Comparison of ENCODE assay signal across 8 mouse cellular contexts in the genomic region with DNA sequence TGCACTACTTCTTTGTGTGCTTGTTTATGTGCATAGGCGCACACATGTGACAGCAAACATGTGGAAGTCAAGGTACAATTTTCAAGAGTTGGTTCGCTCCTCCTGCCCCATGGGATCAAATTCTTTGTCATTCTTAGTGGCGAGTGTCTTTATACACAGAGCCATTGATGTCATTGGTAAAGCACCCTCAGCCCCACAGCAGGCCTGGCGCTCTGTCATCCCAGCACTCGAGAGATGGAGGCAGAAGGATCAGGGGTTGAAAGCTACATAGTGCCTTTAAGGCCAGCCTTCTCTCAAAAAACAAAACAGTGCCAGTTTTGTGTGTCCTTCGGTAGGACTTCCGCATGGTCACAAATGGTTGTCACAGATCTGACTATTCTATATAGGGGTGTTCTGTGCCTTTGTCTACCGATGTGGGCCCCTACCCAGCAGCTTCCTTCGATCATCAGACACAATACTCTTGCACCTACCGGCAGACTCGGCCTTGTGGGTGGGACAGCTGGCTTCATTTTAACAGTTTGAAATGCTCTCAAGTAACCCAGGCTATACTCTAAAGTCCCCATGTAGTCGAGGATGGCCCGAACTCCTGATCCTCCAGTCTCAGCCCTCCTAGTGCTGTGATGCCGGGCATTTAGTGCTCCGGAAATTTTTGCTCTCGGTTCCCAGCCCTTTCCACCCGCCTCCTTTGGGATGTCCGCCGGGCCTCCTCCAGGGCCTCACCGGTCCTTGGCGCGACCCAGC. TPM values are rescaled to one million over a fixed set of nuclear protein-coding genes. Genes with fewer than 3 reads are reported as not detected.
DNase-seq lines count a peak whose midpoint lies in the region; ATAC-seq and TF ChIP-seq lines count a peak whose summit lies in the region.

No protein-coding gene starts in this region.

- no peak for ATAC-seq in heart, embryonic 13.5 days (ENCODE audit: extremely low read depth, insufficient number of reproducible peaks, low FRiP score, low TSS enrichment)
- ATAC-seq in heart, embryonic 15.5 days (replicated peaks; ENCODE audit: insufficient number of reproducible peaks, insufficient read depth, low FRiP score, low read depth) = no peak

- in situ Hi-C loops in ES-E14 (cut with MboI; ENCODE audit: low sequenced_read_pairs in 2 of 2, unreplicated experiment in 2 of 2) = no loop called here

- peak overlapping the region; percentile 89 for H3K9ac ChIP-seq in heart, embryonic 13.5 days
- H3K9ac ChIP-seq in ES-E14 (ENCODE audit: insufficient read depth, low read depth, low read length, poor library complexity, severe bottlenecking) = peak overlapping the region; percentile 89
- peak overlapping the region; percentile 84 for H3K9ac ChIP-seq in heart, embryonic 15.5 days

- peak overlapping the region; percentile 71 for H3K4me3 ChIP-seq in heart, embryonic 13.5 days
- peak overlapping the region; percentile 94 to 96 for H3K4me3 ChIP-seq in ES-E14 (ENCODE audit: insufficient read depth in 1 of 2, low read depth in 1 of 2, low read length in 2 of 2, poor library complexity in 1 of 2, severe bottlenecking in 1 of 2)
- H3K4me3 ChIP-seq in heart, embryonic 15.5 days = peak overlapping the region; percentile 89

- 27% methylated on average over 22 of the region's 22 CpGs for WGBS in heart, embryonic 13.5 days
- WGBS in heart, embryonic 15.5 days = 25% methylated on average over 22 of the region's 22 CpGs

- no peak for DNase-seq in heart, adult 18-20 months
- DNase-seq in ES-E14 (ENCODE audit: low read depth, low spot score) = no peak
- DNase-seq in lung, postnatal 36 days = peak; percentile 5
- DNase-seq in gastrocnemius, postnatal 4 days (ENCODE audit: low spot score in 2 of 2) = no peak
- no peak for DNase-seq in adrenal gland, postnatal 14 days
- DNase-seq in thymus, postnatal 36 days = no peak

- H3K27ac ChIP-seq in heart, embryonic 13.5 days (replicated peaks) = peak overlapping the region; percentile 77
- peak overlapping the region; percentile 26 for H3K27ac ChIP-seq in ES-E14 (ENCODE audit: insufficient read depth, low read depth, low read length, poor library complexity, severe bottlenecking)
- H3K27ac ChIP-seq in heart, embryonic 15.5 days = peak overlapping the region; percentile 85

- H3K4me1 ChIP-seq in heart, embryonic 13.5 days = peaks cover 42% of the 10 kb centered on the region
- peaks cover 0 to 9% of the 10 kb centered on the region in 2 experiments; a peak in 2 of 4 replicates for H3K4me1 ChIP-seq in ES-E14 (ENCODE audit: control insufficient read depth in 2 of 2, insufficient read depth in 2 of 2, low read length in 2 of 2, poor library complexity in 1 of 2)
- peaks cover 38% of the 10 kb centered on the region for H3K4me1 ChIP-seq in heart, embryonic 15.5 days (replicated peaks)

- H3K9me3 ChIP-seq in heart, embryonic 13.5 days = no peaks in the 10 kb centered on the region
- H3K9me3 ChIP-seq in ES-E14 (ENCODE audit: control insufficient read depth, insufficient read depth, low read depth, low read length) = no peaks in the 10 kb centered on the region
- H3K9me3 ChIP-seq in heart, embryonic 15.5 days (replicated peaks) = no peaks in the 10 kb centered on the region

- no peaks in the 10 kb centered on the region for H3K27me3 ChIP-seq in heart, embryonic 13.5 days (replicated peaks)
- H3K27me3 ChIP-seq in heart, embryonic 15.5 days = no peaks in the 10 kb centered on the region

- H3K36me3 ChIP-seq in heart, embryonic 13.5 days = peaks cover 30% of the 10 kb centered on the region
- peaks cover 19% of the 10 kb centered on the region for H3K36me3 ChIP-seq in ES-E14 (ENCODE audit: control insufficient read depth, insufficient read depth, low read length, poor library complexity, severe bottlenecking)
- H3K36me3 ChIP-seq in heart, embryonic 15.5 days = peaks cover 14% of the 10 kb centered on the region

- H3K4me2 ChIP-seq in heart, embryonic 13.5 days = peak overlapping the region; percentile 87
- H3K4me2 ChIP-seq in heart, embryonic 15.5 days = peak overlapping the region; percentile 88

TF ChIP-seq in ES-E14, 5 proteins besides CTCF, POLR2A, EP300 and RAD21:
- TF ChIP-seq ZNF384 (IDR thresholded peaks at IDR 0.05; ENCODE audit: low read depth, low read length) (no peak), ZC3H11A (IDR thresholded peaks at IDR 0.05; ENCODE audit: borderline replicate concordance, low read depth, low read length) (no peak), CHD2 (IDR thresholded peaks at IDR 0.05; ENCODE audit: low read depth, low read length) (no peak), HCFC1 (IDR thresholded peaks at IDR 0.05; ENCODE audit: borderline replicate concordance, insufficient read depth, low read length) (no peak), MAFK (IDR thresholded peaks at IDR 0.05; ENCODE audit: insufficient read depth, low read depth, low read length) (no peak)

RNA-seq across cellular contexts. Expression of a gene that starts 1.5 kb away (rescaled TPM):
- 783 and 886 TPM in 2 replicates for polyA plus RNA-seq in heart, embryonic 13.5 days (2015; fragmentation: Nextera tagmentation; extraction: Ambion mirVana)
- total RNA-seq in heart, adult 18-20 months (2021) = 100 to 1,000 TPM; 844 to 954 TPM
- 484 and 561 TPM in 2 replicates for total RNA-seq in ES-E14 (2012; rRNA removed)
- 912 and 1,025 TPM in 2 replicates for polyA plus RNA-seq in heart, embryonic 15.5 days (2015; fragmentation: Nextera tagmentation; extraction: Ambion mirVana)
- 100 to 1,000 TPM; 358 to 365 TPM for total RNA-seq in gastrocnemius, postnatal 4 days (2021)
- 382 and 386 TPM in 2 replicates for total RNA-seq in adrenal gland, postnatal 14 days (2021)

RNA-seq across cellular contexts. Expression of a gene that starts 1.7 kb away (rescaled TPM):
- 12.7 and 13.3 TPM in 2 replicates for polyA plus RNA-seq in heart, embryonic 13.5 days (2015; fragmentation: Nextera tagmentation; extraction: Ambion mirVana)
- total RNA-seq in heart, adult 18-20 months (2021) = 1 to 10 TPM; 3.3 to 4.5 TPM
- 7.7 and 8.4 TPM in 2 replicates for total RNA-seq in ES-E14 (2012; rRNA removed)
- polyA plus RNA-seq in heart, embryonic 15.5 days (2015; fragmentation: Nextera tagmentation; extraction: Ambion mirVana) = 11.6 and 16.5 TPM in 2 replicates
- total RNA-seq in gastrocnemius, postnatal 4 days (2021) = 1 to 10 TPM; 7.5 to 8.0 TPM
- 22.3 and 23.9 TPM in 2 replicates for total RNA-seq in adrenal gland, postnatal 14 days (2021)

RNA-seq across cellular contexts. Expression of a gene that starts 41.2 kb away (rescaled TPM):
- polyA plus RNA-seq in heart, embryonic 13.5 days (2015; fragmentation: Nextera tagmentation; extraction: Ambion mirVana) = 7.9 and 8.6 TPM in 2 replicates
- 10 to 100 TPM; 25.1 to 32.1 TPM for total RNA-seq in heart, adult 18-20 months (2021)
- total RNA-seq in ES-E14 (2012; rRNA removed) = 8.4 and 17.7 TPM in 2 replicates
- polyA plus RNA-seq in heart, embryonic 15.5 days (2015; fragmentation: Nextera tagmentation; extraction: Ambion mirVana) = 19.8 and 25.7 TPM in 2 replicates
- 1 to 10 TPM; 1.0 to 1.9 TPM for total RNA-seq in gastrocnemius, postnatal 4 days (2021)
- 4.5 and 4.8 TPM in 2 replicates for total RNA-seq in adrenal gland, postnatal 14 days (2021)

RNA-seq across cellular contexts. Expression of a gene that starts 43.0 kb away (rescaled TPM):
- 58.8 and 66.6 TPM in 2 replicates for polyA plus RNA-seq in heart, embryonic 13.5 days (2015; fragmentation: Nextera tagmentation; extraction: Ambion mirVana)
- total RNA-seq in heart, adult 18-20 months (2021) = 10 to 100 TPM; 33.8 to 35.7 TPM
- total RNA-seq in ES-E14 (2012; rRNA removed) = 133 and 146 TPM in 2 replicates
- polyA plus RNA-seq in heart, embryonic 15.5 days (2015; fragmentation: Nextera tagmentation; extraction: Ambion mirVana) = 51.9 and 65.2 TPM in 2 replicates
- total RNA-seq in gastrocnemius, postnatal 4 days (2021) = 10 to 100 TPM; 58.6 to 59.4 TPM
- total RNA-seq in adrenal gland, postnatal 14 days (2021) = 59.4 and 63.8 TPM in 2 replicates

RNA-seq across cellular contexts. Expression of a gene that starts 48.5 kb away (rescaled TPM):
- polyA plus RNA-seq in heart, embryonic 13.5 days (2015; fragmentation: Nextera tagmentation; extraction: Ambion mirVana) = 31.9 and 33.2 TPM in 2 replicates
- total RNA-seq in heart, adult 18-20 months (2021) = 10 to 100 TPM; 15.3 to 16.1 TPM
- 70.2 and 108 TPM in 2 replicates for total RNA-seq in ES-E14 (2012; rRNA removed)
- polyA plus RNA-seq in heart, embryonic 15.5 days (2015; fragmentation: Nextera tagmentation; extraction: Ambion mirVana) = 28.3 and 37.6 TPM in 2 replicates
- 10 to 100 TPM; 21.6 to 21.7 TPM for total RNA-seq in gastrocnemius, postnatal 4 days (2021)
- total RNA-seq in adrenal gland, postnatal 14 days (2021) = 29.1 and 37.2 TPM in 2 replicates

Comparison
In these comparisons a context has a peak if more than half of its experiments do, and no peak if none do; other contexts are left out.
1. H3K27ac ChIP-seq: peak in every context shown above with its lines; median percentile 85 in heart, embryonic 15.5 days; 77 in heart, embryonic 13.5 days; 26 in ES-E14.